10 mouse cellular contexts compared by ENCODE assay signal in the genomic region with DNA sequence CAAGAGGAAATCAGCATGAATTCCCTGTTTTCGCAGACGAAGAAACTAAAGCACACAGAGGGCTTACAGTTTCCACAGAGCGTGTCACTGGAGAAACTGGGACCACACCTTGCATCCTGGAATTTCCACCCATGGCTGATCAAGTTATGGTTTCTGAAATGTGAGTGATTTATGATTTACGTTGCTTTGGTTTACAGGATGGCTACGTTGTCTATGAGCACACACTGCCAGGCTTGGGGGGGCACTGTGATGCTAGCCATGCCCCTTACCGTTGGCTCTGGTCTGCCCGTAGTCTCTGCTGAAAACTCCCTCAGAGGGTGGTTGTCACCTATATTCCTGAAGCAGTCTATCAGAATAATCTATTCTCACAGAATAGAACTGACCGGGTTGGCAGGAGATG. TPM values are rescaled to one million over a fixed set of nuclear protein-coding genes. Genes with fewer than 3 reads are reported as not detected.
DNase-seq lines count a peak whose midpoint lies in the region; ATAC-seq lines count a peak whose summit lies in the region.
"Had no signal": no experiment of that assay in that cellular context is flagged by ENCODE, and none has a peak within 500 bp of the region (broad histone marks: within the 10 kb centered on the region; RNA-seq: fewer than 3 reads in every experiment).

A gene (plus strand): TSS at position 301 of the 400 bp plus-strand sequence.

- ATAC-seq in embryonic facial prominence, embryonic 13.5 days (ENCODE audit: insufficient number of reproducible peaks, insufficient read depth, low FRiP score, low TSS enrichment, low read depth) = no peak
- no peak for ATAC-seq in intestine, embryonic 16.5 days
- ATAC-seq in limb, embryonic 12.5 days (ENCODE audit: insufficient number of reproducible peaks, insufficient read depth, low FRiP score, low TSS enrichment, low read depth) = no peak
- ATAC-seq in heart, embryonic 11.5 days (replicated peaks; ENCODE audit: insufficient number of reproducible peaks, low FRiP score, low TSS enrichment) = no peak
- ATAC-seq: inflammation-experienced regulatory T-cells, adult 6 months had no signal

- no peaks in the 10 kb centered on the region for H3K9me3 ChIP-seq in embryonic facial prominence, embryonic 13.5 days
- no peaks in the 10 kb centered on the region for H3K9me3 ChIP-seq in intestine, embryonic 16.5 days (ENCODE audit: control insufficient read depth, low read length)
- no peaks in the 10 kb centered on the region for H3K9me3 ChIP-seq in limb, embryonic 12.5 days
- H3K9me3 ChIP-seq in heart, embryonic 11.5 days (replicated peaks; ENCODE audit: control insufficient read depth, low read length) = no peaks in the 10 kb centered on the region
- H3K9me3 ChIP-seq: forebrain, embryonic 12.5 days had no signal

- H3K4me2 ChIP-seq in embryonic facial prominence, embryonic 13.5 days = peak within 1 kb of the TSS; percentile 29
- peak within 1 kb of the TSS; percentile 12; the same call in 1 of the 2 replicates for H3K4me2 ChIP-seq in intestine, embryonic 16.5 days (ENCODE audit: low read depth, low read length)
- no peak within 1 kb of the TSS for H3K4me2 ChIP-seq in limb, embryonic 12.5 days
- H3K4me2 ChIP-seq in heart, embryonic 11.5 days = no peak within 1 kb of the TSS
- H3K4me2 ChIP-seq: forebrain, embryonic 12.5 days had no signal

- H3K27me3 ChIP-seq in embryonic facial prominence, embryonic 13.5 days = no peaks in the 10 kb centered on the region
- H3K27me3 ChIP-seq in intestine, embryonic 16.5 days (replicated peaks; ENCODE audit: control insufficient read depth, insufficient read depth, low read length) = no peaks in the 10 kb centered on the region
- no peaks in the 10 kb centered on the region for H3K27me3 ChIP-seq in limb, embryonic 12.5 days
- H3K27me3 ChIP-seq in heart, embryonic 11.5 days (ENCODE audit: control insufficient read depth, insufficient read depth, low read length) = no peaks in the 10 kb centered on the region
- H3K27me3 ChIP-seq: forebrain, embryonic 12.5 days had no signal

- DNase-seq in layer of hippocampus, adult 8-10 months (ENCODE audit: low spot score in 2 of 2) = no peak
- DNase-seq in layer of hippocampus, adult 11-12 months (ENCODE audit: low spot score) = no peak
- DNase-seq in cerebellum, adult 18-20 months = no peak
- DNase-seq: thymus, postnatal 36 days had no signal

- no peak within 1 kb of the TSS for H3K4me3 ChIP-seq in embryonic facial prominence, embryonic 13.5 days
- no peak within 1 kb of the TSS for H3K4me3 ChIP-seq in intestine, embryonic 16.5 days (ENCODE audit: low read length)
- no peak within 1 kb of the TSS for H3K4me3 ChIP-seq in limb, embryonic 12.5 days (replicated peaks)
- H3K4me3 ChIP-seq in heart, embryonic 11.5 days (ENCODE audit: low read depth, low read length) = no peak within 1 kb of the TSS
- H3K4me3 ChIP-seq: forebrain, embryonic 12.5 days had no signal

- H3K36me3 ChIP-seq in embryonic facial prominence, embryonic 13.5 days = no peaks in the 10 kb centered on the region
- H3K36me3 ChIP-seq in intestine, embryonic 16.5 days (ENCODE audit: control insufficient read depth, insufficient read depth, low read length) = no peaks in the 10 kb centered on the region
- H3K36me3 ChIP-seq in limb, embryonic 12.5 days = no peaks in the 10 kb centered on the region
- no peaks in the 10 kb centered on the region for H3K36me3 ChIP-seq in heart, embryonic 11.5 days (ENCODE audit: control insufficient read depth, insufficient read depth, low read length)
- H3K36me3 ChIP-seq: forebrain, embryonic 12.5 days had no signal

- H3K4me1 ChIP-seq in embryonic facial prominence, embryonic 13.5 days = peaks cover 22% of the 10 kb centered on the region
- H3K4me1 ChIP-seq in intestine, embryonic 16.5 days (ENCODE audit: control insufficient read depth, insufficient read depth, low read length) = 0 out of 2 replicates have a peak, but pooled peaks cover 2% of the 10 kb centered on the region
- H3K4me1 ChIP-seq in limb, embryonic 12.5 days (replicated peaks) = peaks cover 28% of the 10 kb centered on the region
- no peaks in the 10 kb centered on the region for H3K4me1 ChIP-seq in heart, embryonic 11.5 days (ENCODE audit: control insufficient read depth, insufficient read depth, low read length)
- H3K4me1 ChIP-seq: forebrain, embryonic 12.5 days had no signal

- H3K27ac ChIP-seq in embryonic facial prominence, embryonic 13.5 days = peak within 1 kb of the TSS; percentile 49; the same call in 1 of the 2 replicates
- H3K27ac ChIP-seq in intestine, embryonic 16.5 days (ENCODE audit: low read length) = no peak within 1 kb of the TSS
- no peak within 1 kb of the TSS for H3K27ac ChIP-seq in limb, embryonic 12.5 days
- no peak within 1 kb of the TSS for H3K27ac ChIP-seq in heart, embryonic 11.5 days (ENCODE audit: low read depth, low read length)
- H3K27ac ChIP-seq: forebrain, embryonic 12.5 days had no signal

- H3K9ac ChIP-seq in embryonic facial prominence, embryonic 13.5 days = no peak within 1 kb of the TSS
- no peak within 1 kb of the TSS for H3K9ac ChIP-seq in intestine, embryonic 16.5 days (ENCODE audit: low read depth, low read length)
- H3K9ac ChIP-seq in limb, embryonic 12.5 days (replicated peaks) = no peak within 1 kb of the TSS
- no peak within 1 kb of the TSS for H3K9ac ChIP-seq in heart, embryonic 11.5 days (ENCODE audit: low read depth, low read length)
- H3K9ac ChIP-seq: forebrain, embryonic 12.5 days had no signal

- 86% methylated on average over 8 of the region's 8 CpGs for WGBS in embryonic facial prominence, embryonic 13.5 days
- WGBS in intestine, embryonic 16.5 days = 78% methylated on average over 8 of the region's 8 CpGs
- WGBS in limb, embryonic 12.5 days = 80% methylated on average over 8 of the region's 8 CpGs
- 89% methylated on average over 8 of the region's 8 CpGs for WGBS in heart, embryonic 11.5 days (ENCODE audit: insufficient replicate concordance)

RNA-seq across cellular contexts. Expression of the gene that starts here (rescaled TPM):
- 10 to 100 TPM; 56.3 to 71.8 (median 65.0) TPM for total RNA-seq in layer of hippocampus, adult 8-10 months (2022)
- polyA plus RNA-seq in embryonic facial prominence, embryonic 13.5 days (2015; fragmentation: Nextera tagmentation; extraction: Ambion mirVana) = 13.5 and 14.8 TPM in 2 replicates
- 1.3 and 1.4 TPM in 2 replicates for polyA plus RNA-seq in intestine, embryonic 16.5 days (2015; fragmentation: Nextera tagmentation; extraction: Ambion mirVana)
- polyA plus RNA-seq in limb, embryonic 12.5 days (2016; fragmentation: Nextera tagmentation; extraction: Ambion mirVana) = 35.9 and 43.2 TPM in 2 replicates
- 2.7 and 3.0 TPM in 2 replicates for polyA plus RNA-seq in heart, embryonic 11.5 days (2014; fragmentation: Nextera tagmentation; extraction: Ambion mirVana)
- polyA plus RNA-seq: inflammation-experienced regulatory T-cells, adult 6 months had no signal

Comparison
In these comparisons a context has a peak if more than half of its experiments do, and no peak if none do; other contexts are left out.
1. H3K4me2 ChIP-seq: peak in embryonic facial prominence, embryonic 13.5 days (single experiment) and intestine, embryonic 16.5 days (single experiment); none in limb, embryonic 12.5 days (single experiment) and heart, embryonic 11.5 days (single experiment).